Mouse (Mus musculus) erythroblast, embryonic 14.5 days (primary cell): ENCODE data around the gene Ihh. TPM values are rescaled to one million over a fixed set of nuclear protein-coding genes. Genes with fewer than 3 reads are reported as not detected.

Experiments used
- H3K27me3 ChIP-seq: 2 replicates; pipeline ENCODE4 v1.6.1; 2012; ENCODE audit warnings: inconsistent platforms; ENCODE audit not compliant: control insufficient read depth
- H3K36me3 ChIP-seq: 2 replicates; pipeline ENCODE4 v1.6.1; 2012; ENCODE audit warnings: mild to moderate bottlenecking, inconsistent platforms; ENCODE audit not compliant: control insufficient read depth
- H3K4me1 ChIP-seq: 2 replicates; pipeline ENCODE4 v1.6.1; 2012; ENCODE audit warnings: inconsistent platforms; ENCODE audit not compliant: control insufficient read depth
- H3K4me3 ChIP-seq: replicated peaks from 2 replicates; pipeline ENCODE3; 2012; ENCODE audit warnings: moderate library complexity, mild to moderate bottlenecking, inconsistent platforms
- H3K9me3 ChIP-seq: 2 replicates; pipeline ENCODE4 v1.6.1; 2012; ENCODE audit warnings: low read length, inconsistent platforms, mixed read lengths; ENCODE audit not compliant: control insufficient read depth
- GATA1 ChIP-seq: IDR thresholded peaks from 2 replicates; pipeline ENCODE4 v1.6.1; 2012; ENCODE audit warnings: low read length, inconsistent platforms, mixed read lengths
- TAL1 ChIP-seq: IDR thresholded peaks from 3 replicates; pipeline ENCODE4 v1.6.1; 2012; ENCODE audit warnings: low read length, inconsistent platforms, mixed read lengths
- polyA plus RNA-seq: library from polyadenylated mRNA; stranded (reverse); fragments of >175 nt; gene quantifications from 2 replicates; pipeline ENCODE4 v1.2.3, GENCODE M21; 2012

Ihh gene
- polyA plus RNA-seq, 1 experiment: 0.19 TPM

DNA sequence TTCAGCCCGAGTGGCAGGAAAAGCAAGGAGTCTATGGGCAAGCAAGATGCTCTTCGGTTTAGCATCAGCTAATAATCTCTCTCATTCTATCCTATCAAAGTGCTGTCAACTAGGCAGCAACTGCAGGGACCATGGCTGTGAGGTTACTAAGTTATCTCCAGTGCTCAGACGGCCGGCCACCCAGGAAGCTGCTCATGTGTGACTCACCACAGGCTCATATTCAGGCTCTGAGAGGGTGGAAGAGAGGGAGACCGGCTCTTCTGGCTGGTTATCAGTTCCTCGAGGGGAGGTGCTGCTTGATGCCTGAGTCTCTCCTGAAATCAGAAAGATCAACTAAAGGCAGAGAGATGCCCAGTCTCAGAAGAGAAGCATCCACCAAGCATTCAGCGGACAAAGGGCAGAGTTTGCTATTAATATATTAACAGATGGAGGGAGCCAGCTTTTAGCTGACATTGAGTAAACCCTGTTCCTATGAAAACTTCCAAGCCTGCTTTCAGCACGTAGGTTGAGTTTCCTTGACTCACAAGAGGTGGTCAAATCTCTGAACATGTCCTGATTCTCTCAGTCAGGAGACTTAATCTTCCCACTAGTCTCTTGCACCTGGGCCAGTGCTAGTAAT is 16.6 kb upstream of the Ihh start:
- no peaks in the 10 kb centered on the region for H3K27me3 ChIP-seq
- no peak for TF ChIP-seq TAL1
- TF ChIP-seq GATA1: no peak
- no peak overlapping the region for H3K4me3 ChIP-seq
- no peaks in the 10 kb centered on the region for H3K36me3 ChIP-seq
- H3K9me3 ChIP-seq: no peaks in the 10 kb centered on the region
- no peaks in the 10 kb centered on the region for H3K4me1 ChIP-seq

- Histone ChIP-seq H3K36me3 (no peaks in the 10 kb centered on the region), H3K27me3 (no peaks in the 10 kb centered on the region), H3K4me1 (no peaks in the 10 kb centered on the region), H3K4me3 (no peak overlapping the region), H3K9me3 (no peaks in the 10 kb centered on the region)
- no peak for TF ChIP-seq TAL1
- TF ChIP-seq GATA1: no peak
Measured at GRCm38 (mm10) chr1:74964494-74965215, 13.2 kb upstream of the Ihh start.

DNA sequence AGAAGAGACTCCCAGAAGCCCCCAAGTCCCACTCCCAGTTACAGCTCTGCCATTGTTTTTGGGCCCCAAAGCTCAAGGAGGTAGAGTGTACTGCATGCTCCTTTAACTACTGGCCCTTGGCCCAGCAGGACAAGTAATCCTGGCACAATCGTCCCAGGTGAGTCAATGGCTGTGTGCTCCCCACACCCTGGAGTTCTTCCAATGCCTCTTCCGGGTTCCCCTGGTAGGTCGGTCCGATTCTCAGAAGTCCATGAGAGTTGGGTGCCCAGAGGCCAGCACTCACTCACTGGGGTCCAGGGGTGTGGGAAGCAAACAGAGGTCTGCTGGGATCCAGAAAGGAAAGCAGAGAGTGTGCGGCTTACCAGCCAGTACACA is 11.4 kb upstream of the Ihh start:
- TF ChIP-seq GATA1 (no peak), TAL1 (no peak)
- no peaks in the 10 kb centered on the region for H3K27me3 ChIP-seq

GRCm38 (mm10) chr1:74962126-74962852 is 10.8 kb upstream of the Ihh start:
- no peaks in the 10 kb centered on the region for H3K27me3 ChIP-seq
- no peak overlapping the region for H3K4me3 ChIP-seq
- H3K36me3 ChIP-seq: no peaks in the 10 kb centered on the region
- TF ChIP-seq TAL1: no peak
- TF ChIP-seq GATA1: no peak
- no peaks in the 10 kb centered on the region for H3K9me3 ChIP-seq
- H3K4me1 ChIP-seq: no peaks in the 10 kb centered on the region

More for the DNA sequence above, 11.4 kb upstream of the Ihh start:
- Histone ChIP-seq H3K4me3 (no peak overlapping the region), H3K9me3 (no peaks in the 10 kb centered on the region), H3K36me3 (no peaks in the 10 kb centered on the region), H3K4me1 (no peaks in the 10 kb centered on the region)

DNA sequence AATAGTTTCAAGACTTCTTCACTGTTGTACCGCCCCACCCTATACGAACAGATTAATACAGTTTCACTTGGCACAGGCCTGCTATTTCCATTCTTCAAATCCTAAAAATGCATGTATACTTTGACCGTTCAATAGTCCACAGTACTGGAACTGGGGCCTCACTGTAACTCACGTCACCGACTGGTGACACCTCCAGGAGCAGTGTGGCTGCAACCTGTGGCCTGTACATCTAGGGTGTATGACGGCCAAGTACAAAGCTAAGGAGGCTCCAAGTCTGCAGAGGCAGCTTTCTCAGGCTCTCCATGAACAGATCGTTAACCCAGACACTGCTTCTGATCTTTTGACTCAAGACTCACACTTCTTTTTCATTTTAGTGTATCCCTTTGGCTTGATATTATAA is 10.2 kb upstream of the Ihh start:
- Histone ChIP-seq H3K36me3 (no peaks in the 10 kb centered on the region), H3K9me3 (no peaks in the 10 kb centered on the region), H3K4me1 (no peaks in the 10 kb centered on the region), H3K4me3 (no peak overlapping the region), H3K27me3 (peaks cover 3% of the 10 kb centered on the region; the same call in 1 of the 2 replicates)
- TF ChIP-seq GATA1: no peak
- TF ChIP-seq TAL1: no peak

GRCm38 (mm10) chr1:74960059-74960458 is 8.6 kb upstream of the Ihh start:
- H3K9me3 ChIP-seq: no peaks in the 10 kb centered on the region
- TF ChIP-seq TAL1 (no peak), GATA1 (no peak)
- H3K4me3 ChIP-seq: no peak overlapping the region
- no peaks in the 10 kb centered on the region for H3K4me1 ChIP-seq
- H3K36me3 ChIP-seq: no peaks in the 10 kb centered on the region
- H3K27me3 ChIP-seq: peaks cover 6% of the 10 kb centered on the region; the same call in 1 of the 2 replicates

GRCm38 (mm10) chr1:74950576-74951490 is 639 bp downstream of the Ihh start:
- peaks cover 78% of the 10 kb centered on the region for H3K27me3 ChIP-seq
- TF ChIP-seq TAL1: no peak
- no peak for TF ChIP-seq GATA1
- H3K4me3 ChIP-seq: peak overlapping the region; percentile 53
- H3K9me3 ChIP-seq: no peaks in the 10 kb centered on the region; the same call in 1 of the 2 replicates
- peaks cover 2% of the 10 kb centered on the region; the same call in 1 of the 2 replicates for H3K36me3 ChIP-seq
- no peaks in the 10 kb centered on the region for H3K4me1 ChIP-seq

DNA sequence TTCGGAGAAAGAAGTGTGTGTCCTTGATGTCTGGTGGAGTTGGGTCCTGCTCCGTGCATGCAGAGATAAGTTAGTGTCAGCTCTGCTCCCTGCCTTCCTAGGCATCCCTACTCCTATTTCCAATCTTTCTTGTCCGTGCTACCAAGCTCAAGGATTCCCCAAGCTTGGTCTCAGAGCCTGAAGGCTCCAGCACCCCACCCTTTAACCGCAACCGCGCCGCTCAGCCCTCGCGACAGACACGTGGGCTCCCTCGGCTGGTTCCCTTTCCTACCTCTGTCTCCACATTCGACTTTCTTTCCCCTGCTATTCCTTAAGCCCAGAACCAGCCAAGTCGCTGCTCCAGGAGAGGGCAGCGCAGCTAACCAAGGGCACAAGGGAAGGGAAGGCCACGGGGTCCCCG is 1.4 kb downstream of the Ihh start:
- Histone ChIP-seq H3K9me3 (no peaks in the 10 kb centered on the region; the same call in 1 of the 2 replicates), H3K36me3 (peaks cover 2% of the 10 kb centered on the region; the same call in 1 of the 2 replicates), H3K4me3 (peak overlapping the region; percentile 53), H3K27me3 (peaks cover 82% of the 10 kb centered on the region), H3K4me1 (no peaks in the 10 kb centered on the region)
- TF ChIP-seq GATA1 (no peak), TAL1 (no peak)
